ENCODE assay signal across 16 mouse cellular contexts in the genomic region with DNA sequence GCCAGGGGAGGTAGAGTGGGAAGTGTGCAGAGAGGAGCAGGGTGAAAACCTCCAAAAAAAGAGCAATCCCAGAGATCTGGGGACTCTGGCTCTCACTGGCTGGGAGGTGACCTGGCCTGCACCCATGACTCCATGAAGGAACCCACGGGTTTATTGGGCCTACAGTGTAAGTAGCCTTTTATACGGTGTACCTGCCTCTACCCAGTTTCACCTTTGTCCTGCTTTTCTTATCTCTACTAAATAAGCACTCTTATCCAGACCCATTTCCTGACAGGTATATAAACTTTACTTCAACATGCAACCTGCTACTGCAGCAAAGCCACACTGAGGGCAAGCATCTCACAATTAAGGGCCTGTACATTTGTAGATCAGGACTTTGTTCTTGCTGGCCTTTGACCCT.
"Had no signal": no experiment of that assay in that cellular context is flagged by ENCODE, and none has a peak within 500 bp of the region (broad histone marks: within the 10 kb centered on the region; RNA-seq: fewer than 3 reads in every experiment).

No protein-coding gene starts in this region.

- H3K27ac ChIP-seq: left cerebral cortex, adult 2 months; limb, embryonic 12.5 days; liver, embryonic 13.5 days; midbrain, embryonic 13.5 days; neural tube, embryonic 15.5 days; stomach, embryonic 15.5 days had no signal

- H3K27me3 ChIP-seq: limb, embryonic 12.5 days; liver, embryonic 13.5 days; midbrain, embryonic 13.5 days; neural tube, embryonic 15.5 days; stomach, embryonic 15.5 days had no signal

- H3K4me2 ChIP-seq: limb, embryonic 12.5 days; liver, embryonic 13.5 days; midbrain, embryonic 13.5 days; neural tube, embryonic 15.5 days; stomach, embryonic 15.5 days had no signal

- H3K36me3 ChIP-seq: limb, embryonic 12.5 days; liver, embryonic 13.5 days; midbrain, embryonic 13.5 days; neural tube, embryonic 15.5 days; stomach, embryonic 15.5 days had no signal

- ATAC-seq: lung, postnatal 0 days; midbrain, embryonic 13.5 days had no signal

- H3K9ac ChIP-seq: limb, embryonic 12.5 days; liver, embryonic 13.5 days; midbrain, embryonic 13.5 days; neural tube, embryonic 15.5 days; stomach, embryonic 15.5 days had no signal

- H3K4me3 ChIP-seq: left cerebral cortex, adult 2 months; limb, embryonic 12.5 days; liver, embryonic 13.5 days; midbrain, embryonic 13.5 days; myocyte; neural tube, embryonic 15.5 days; stomach, embryonic 15.5 days had no signal

- DNase-seq: kidney, adult 11 months; kidney, postnatal 10 days; kidney, postnatal 4 days; liver, embryonic 13.5 days; lung, adult 18-20 months; lung, postnatal 36 days; right cerebral cortex, adult 18-20 months; right cerebral cortex, postnatal 25 days; thymus, postnatal 4 days had no signal

- H3K9me3 ChIP-seq: limb, embryonic 12.5 days; liver, embryonic 13.5 days; midbrain, embryonic 13.5 days; neural tube, embryonic 15.5 days; stomach, embryonic 15.5 days had no signal
